Mouse (Mus musculus) MEL (cell line): ENCODE results near the gene Bcl2a1d. TPM values are rescaled to one million over a fixed set of nuclear protein-coding genes. Genes with fewer than 3 reads are reported as not detected.
"Not testable (repeated sequence)": the region's sequence is repeated elsewhere in the genome, so short reads cannot be mapped to it uniquely, and the experiment has no call there.

Source experiments
- DNase-seq: peaks from one replicate; pipeline ENCODE4 v3.0.0; 2011; ENCODE audit warnings: low read depth, low spot score
- H3K27ac ChIP-seq: 2 replicates; pipeline ENCODE4 v1.5.1; 2012; ENCODE audit warnings: low read depth, mild to moderate bottlenecking, control low read depth, low read length, moderate library complexity; ENCODE audit not compliant: control insufficient read depth
- H3K27me3 ChIP-seq, 2 experiments: fragments of 150-350 bp in 1 of 2; sonication (generic) in 1 of 2; 2 replicates each; pipeline ENCODE4 v1.6.1; 2012; ENCODE audit warnings: low read length in 2 of 2, mild to moderate bottlenecking in 2 of 2, improper control_type of control experiment in 1 of 2, moderate library complexity in 1 of 2; ENCODE audit not compliant: insufficient read depth in 2 of 2, control insufficient read depth in 1 of 2
- H3K36me3 ChIP-seq, 2 experiments: 2 replicates each; pipeline ENCODE4 v1.6.1; 2012 to 2014; ENCODE audit warnings: low read length in 2 of 2, improper control_type of control experiment in 1 of 2, inconsistent platforms in 1 of 2, mild to moderate bottlenecking in 1 of 2; ENCODE audit not compliant: insufficient read depth in 2 of 2, control insufficient read depth in 1 of 2
- H3K4me1 ChIP-seq, 2 experiments: fragments of 150-350 bp in 1 of 2; sonication (generic) in 1 of 2; 2 replicates each; pipeline ENCODE4 v1.6.1; 2012; ENCODE audit warnings: low read length in 2 of 2, improper control_type of control experiment in 1 of 2, mild to moderate bottlenecking in 1 of 2; ENCODE audit not compliant: insufficient read depth in 2 of 2, control insufficient read depth in 1 of 2
- H3K4me3 ChIP-seq, 2 experiments: fragments of 150-350 bp in 1 of 2; sonication (generic) in 1 of 2; 2 replicates each; pipeline ENCODE4 v1.5.1; 2012; ENCODE audit warnings: low read depth in 2 of 2, low read length in 2 of 2, mild to moderate bottlenecking in 2 of 2, moderate library complexity in 2 of 2, control low read depth in 1 of 2, improper control_type of control experiment in 1 of 2; ENCODE audit not compliant: control insufficient read depth in 1 of 2, insufficient read depth in 1 of 2
- H3K79me2 ChIP-seq: 2 replicates; pipeline ENCODE4 v1.6.1; 2012; ENCODE audit warnings: mild to moderate bottlenecking, low read length, moderate library complexity; ENCODE audit not compliant: control insufficient read depth, poor library complexity, insufficient read depth
- H3K9ac ChIP-seq: 2 replicates; pipeline ENCODE4 v1.6.1; 2012; ENCODE audit warnings: low read depth, mild to moderate bottlenecking, control low read depth, low read length, moderate library complexity; ENCODE audit not compliant: control insufficient read depth, poor library complexity, severe bottlenecking
- H3K9me3 ChIP-seq: fragments of 150-350 bp; sonication (generic); replicated peaks from 2 replicates; pipeline ENCODE4 v1.6.1; 2012; ENCODE audit warnings: mild to moderate bottlenecking, low read length, improper control_type of control experiment, moderate library complexity; ENCODE audit not compliant: insufficient read depth
- polyA plus RNA-seq, 2 experiments: library from polyadenylated mRNA; stranded (reverse) in 1 of 2; unstranded in 1 of 2; fragments of >175 nt in 1 of 2; fragments of >200 nt in 1 of 2; gene quantifications; 2 replicates each; pipeline versions ENCODE4 v1.2.1 to v1.2.4; 2012; ENCODE audit warnings: low replicate concordance in 2 of 2, low read depth in 1 of 2; ENCODE audit not compliant: insufficient read length in 2 of 2, insufficient read depth in 1 of 2, missing spikeins in 1 of 2
- total RNA-seq: library from RNA; depleted of rRNA; stranded (reverse); fragments of 300-350 nt; gene quantifications from 2 replicates; pipeline ENCODE4 v1.2.3, GENCODE M21; 2012; rRNA removed

Gene Bcl2a1d
- total and polyA plus RNA-seq, 3 experiments, result 0.19 TPM; not detected in 2

GRCm38 (mm10) chr9:88691307-88691706, 40.4 kb downstream of the Bcl2a1d start:
- H3K9ac ChIP-seq, DNase-seq, H3K4me3 ChIP-seq, H3K36me3 ChIP-seq, H3K27ac ChIP-seq, H3K79me2 ChIP-seq, H3K27me3 ChIP-seq, H3K9me3 ChIP-seq, H3K4me1 ChIP-seq: not testable (repeated sequence)

GRCm38 (mm10) chr9:88689451-88689850, 42.3 kb downstream of the Bcl2a1d start:
- not testable (repeated sequence) for H3K4me1 ChIP-seq, H3K9me3 ChIP-seq, DNase-seq, H3K4me3 ChIP-seq, H3K27ac ChIP-seq, H3K36me3 ChIP-seq, H3K27me3 ChIP-seq, H3K79me2 ChIP-seq, H3K9ac ChIP-seq

- not testable (repeated sequence) for H3K9ac ChIP-seq, H3K9me3 ChIP-seq, DNase-seq, H3K27me3 ChIP-seq, H3K79me2 ChIP-seq, H3K4me3 ChIP-seq, H3K27ac ChIP-seq, H3K4me1 ChIP-seq, H3K36me3 ChIP-seq
These were observed 45.0 kb downstream of the Bcl2a1d start for GRCm38 (mm10) chr9:88686719-88687118.

Other genes starting within 250 kb of the Bcl2a1d start
- gene Syncrip, start 249.3 kb downstream of the Bcl2a1d start, total RNA-seq, result 153 and 156 TPM in 2 replicates
- gene Syncrip, start 249.3 kb downstream of the Bcl2a1d start, polyA plus RNA-seq, result 100 to 1,000 TPM; 125 to 162 TPM
- gene Zfp949, start 183.9 kb downstream of the Bcl2a1d start, total RNA-seq, result 3.3 and 4.6 TPM in 2 replicates
- 1 to 10 TPM in 1 of 2 experiments, not detected in 1; 4.5 TPM for gene Zfp949, start 183.9 kb downstream of the Bcl2a1d start, polyA plus RNA-seq
- gene Trim43a, start 151.0 kb downstream of the Bcl2a1d start, total RNA-seq, result not detected in 2 replicates
- gene Trim43a, start 151.0 kb downstream of the Bcl2a1d start, polyA plus RNA-seq, result not detected
- 3.2 and 4.0 TPM in 2 replicates for gene Mthfsl, start 11.6 kb downstream of the Bcl2a1d start, total RNA-seq
- 1 to 10 TPM in 1 of 2 experiments, not detected in 1; 5.6 TPM for gene Mthfsl, start 11.6 kb downstream of the Bcl2a1d start, polyA plus RNA-seq
- not detected in 2 replicates for gene Trim43c, start 107.2 kb upstream of the Bcl2a1d start, total RNA-seq
- gene Trim43c, start 107.2 kb upstream of the Bcl2a1d start, polyA plus RNA-seq, result under 1 TPM in 1 of 2 experiments, not detected in 1; 0.11 TPM
- gene Bcl2a1a, start 225.0 kb upstream of the Bcl2a1d start, total RNA-seq, result 0.65 and 0.77 TPM in 2 replicates
- under 1 TPM in 1 of 2 experiments, not detected in 1; 0.32 TPM for gene Bcl2a1a, start 225.0 kb upstream of the Bcl2a1d start, polyA plus RNA-seq